Mouse (Mus musculus) kidney, adult 2 months (tissue): Measurements from ENCODE around the gene Orai3.

ENCODE experiments used
- CTCF ChIP-seq: fragments of 200-500 bp; conservative IDR thresholded peaks from 2 replicates; pipeline ENCODE4 v1.5.1; 2011; ENCODE audit warnings: low read depth, mild to moderate bottlenecking, control low read depth, low read length, moderate library complexity, mixed read lengths; ENCODE audit not compliant: insufficient read depth, insufficient read length
- POLR2A ChIP-seq: fragments of 200-500 bp; IDR thresholded peaks from one replicate; pipeline ENCODE4 v1.6.1; 2011; ENCODE audit warnings: low read depth, low read length, control low read depth

GRCm38 (mm10) chr7:127725490-127725889 lies 44.1 kb upstream of the Orai3 start:
- no peak for TF ChIP-seq CTCF
- no peak for TF ChIP-seq POLR2A
